Mouse (Mus musculus): ENCODE results near the gene Cryzl1. TPM values are rescaled to one million over a fixed set of nuclear protein-coding genes. Genes with fewer than 3 reads are reported as not detected.

The Cryzl1 gene
- polyA plus RNA-seq, 1 experiment, result 27.6 TPM

DNA sequence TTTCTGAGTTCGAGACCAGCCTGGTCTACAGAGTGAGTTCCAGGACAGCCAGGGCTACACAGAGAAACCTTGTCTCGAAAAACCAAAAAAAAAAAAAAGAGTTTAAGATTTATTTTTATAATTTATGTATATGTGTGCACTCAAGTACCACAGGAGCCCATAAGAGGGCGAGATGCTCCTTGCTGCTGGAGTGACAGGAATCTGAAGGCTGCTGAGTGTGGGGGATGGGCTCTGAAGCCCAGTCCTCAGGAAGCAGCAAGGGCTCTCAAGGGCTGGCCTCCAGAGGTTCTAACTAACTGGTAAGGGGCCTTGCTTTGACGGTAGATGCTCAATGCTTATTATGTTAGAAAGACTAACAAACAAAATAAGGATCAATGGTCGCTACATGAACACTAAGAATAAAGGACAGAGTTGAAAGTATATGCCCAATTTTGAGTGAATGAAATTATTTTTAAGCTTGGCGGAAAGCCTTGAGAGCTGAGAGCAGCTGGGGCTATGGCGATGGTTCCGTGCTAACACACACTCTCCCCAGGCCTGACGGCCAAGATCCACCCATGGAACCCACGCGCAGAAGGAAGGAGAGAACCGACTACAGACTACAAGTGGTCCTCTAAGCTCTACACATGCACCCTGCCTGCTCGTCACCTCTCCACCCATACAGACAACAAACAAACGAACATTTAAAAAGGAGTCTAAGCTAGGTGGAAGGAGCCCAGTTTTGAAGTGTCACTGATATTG, 24.0 kb downstream of the Cryzl1 start:
- no peak overlapping the region for H3K4me2 ChIP-seq (ENCODE audit: low read depth)
- TF ChIP-seq SRF (IDR thresholded peaks at IDR 0.05; ENCODE audit: control insufficient read depth, insufficient read length, low read depth) (no peak), REST (IDR thresholded peaks at IDR 0.05; ENCODE audit: insufficient read depth, insufficient read length) (no peak), TCF3 (IDR thresholded peaks at IDR 0.05; ENCODE audit: insufficient read length, low read depth) (no peak), POLR2A (IDR thresholded peaks at IDR 0.05; ENCODE audit: insufficient read length, low read depth) (no peak), USF1 (IDR thresholded peaks at IDR 0.05; ENCODE audit: low read depth) (no peak), POLR2AphosphoS2 (IDR thresholded peaks at IDR 0.05; ENCODE audit: insufficient read length, low read depth) (no peak), MYOD1 (IDR thresholded peaks at IDR 0.05; ENCODE audit: control insufficient read depth in 1 of 3, insufficient read length in 2 of 3, low read depth in 2 of 3) (no peak), CEBPB (IDR thresholded peaks at IDR 0.05; ENCODE audit: insufficient read depth, poor library complexity, severe bottlenecking) (no peak), TCF12 (IDR thresholded peaks at IDR 0.05; ENCODE audit: insufficient read depth, poor library complexity, severe bottlenecking) (no peak), E2F4 (IDR thresholded peaks at IDR 0.05; ENCODE audit: insufficient read depth) (no peak), MYOG (IDR thresholded peaks at IDR 0.05; ENCODE audit: control insufficient read depth in 1 of 3, insufficient read depth in 1 of 3, insufficient read length in 2 of 3, low read depth in 2 of 3) (no peak), MAX (IDR thresholded peaks at IDR 0.05; ENCODE audit: low read depth) (no peak)
- H3K4me3 ChIP-seq, result no peak overlapping the region
- H3K27me3 ChIP-seq (ENCODE audit: control insufficient read depth, insufficient read depth, insufficient read length), result no peaks in the 10 kb centered on the region
- H3ac ChIP-seq (ENCODE audit: control insufficient read depth, insufficient read length), result no peak overlapping the region
- H3K36me3 ChIP-seq (ENCODE audit: control insufficient read depth, insufficient read depth), result peaks cover 26% of the 10 kb centered on the region
- no peaks in the 10 kb centered on the region for H3K79me2 ChIP-seq (ENCODE audit: control insufficient read depth, insufficient read depth)

DNA sequence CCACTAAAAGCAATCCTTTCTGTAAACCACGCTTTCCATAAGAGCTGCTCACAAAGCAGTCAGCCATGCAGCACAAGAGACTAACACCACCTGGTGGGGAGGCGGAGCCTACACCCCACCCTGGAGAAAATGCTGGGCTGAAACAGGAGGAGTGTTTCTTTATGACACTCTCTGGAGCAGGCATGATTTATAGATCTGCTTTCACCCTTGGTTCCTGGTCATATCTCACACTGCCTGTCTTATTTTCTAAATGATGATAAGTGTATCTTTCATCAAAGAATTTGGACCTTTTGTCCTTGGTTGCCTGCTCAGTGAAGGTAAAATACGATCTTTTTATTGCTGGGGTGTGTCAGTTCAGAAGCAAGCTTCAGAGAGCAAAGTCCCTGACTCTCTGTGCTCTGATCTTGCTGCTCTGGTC, 26.0 kb downstream of the Cryzl1 start:
- H3K27me3 ChIP-seq (ENCODE audit: control insufficient read depth, insufficient read depth, insufficient read length), result no peaks in the 10 kb centered on the region
- H3K4me3 ChIP-seq, result no peak overlapping the region
- peaks cover 34% of the 10 kb centered on the region for H3K36me3 ChIP-seq (ENCODE audit: control insufficient read depth, insufficient read depth)
- H3ac ChIP-seq (ENCODE audit: control insufficient read depth, insufficient read length), result no peak overlapping the region
- no peak overlapping the region for H3K4me2 ChIP-seq (ENCODE audit: low read depth)
- no peaks in the 10 kb centered on the region for H3K79me2 ChIP-seq (ENCODE audit: control insufficient read depth, insufficient read depth)
- TF ChIP-seq CEBPB (IDR thresholded peaks at IDR 0.05; ENCODE audit: insufficient read depth, poor library complexity, severe bottlenecking) (no peak), TCF12 (IDR thresholded peaks at IDR 0.05; ENCODE audit: insufficient read depth, poor library complexity, severe bottlenecking) (no peak)

DNA sequence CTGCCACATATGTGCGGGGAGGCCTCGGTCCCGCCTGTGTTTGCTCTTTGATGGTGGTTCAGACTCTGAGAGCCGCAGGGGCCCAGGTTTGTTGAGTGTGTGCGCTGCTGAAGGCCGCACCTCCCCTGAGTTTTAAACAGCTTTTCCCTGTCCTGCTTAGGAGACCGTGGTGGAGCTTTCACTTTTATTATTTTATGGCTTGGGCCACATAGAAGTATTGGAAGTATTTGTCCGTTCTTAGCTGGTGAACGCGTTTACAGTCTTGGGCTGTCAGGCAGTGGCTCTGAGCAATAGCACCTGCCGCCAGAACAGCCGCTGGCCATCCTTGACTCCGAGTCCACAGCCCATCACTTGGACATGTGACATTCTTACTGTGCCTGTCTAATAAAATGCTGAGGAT, 26.9 kb downstream of the Cryzl1 start:
- Histone ChIP-seq H3ac (ENCODE audit: control insufficient read depth, insufficient read length) (no peak overlapping the region), H3K36me3 (ENCODE audit: control insufficient read depth, insufficient read depth) (peaks cover 28% of the 10 kb centered on the region), H3K79me2 (ENCODE audit: control insufficient read depth, insufficient read depth) (no peaks in the 10 kb centered on the region), H3K4me2 (ENCODE audit: low read depth) (no peak overlapping the region), H3K27me3 (ENCODE audit: control insufficient read depth, insufficient read depth, insufficient read length) (no peaks in the 10 kb centered on the region), H3K4me3 (no peak overlapping the region)
- no peak for TF ChIP-seq REST (IDR thresholded peaks at IDR 0.05; ENCODE audit: insufficient read depth, insufficient read length)
- no peak for TF ChIP-seq USF1 (IDR thresholded peaks at IDR 0.05; ENCODE audit: low read depth)
- TF ChIP-seq MYOD1 (IDR thresholded peaks at IDR 0.05; ENCODE audit: control insufficient read depth in 1 of 3, insufficient read length in 2 of 3, low read depth in 2 of 3), result no peak
- no peak for TF ChIP-seq POLR2A (IDR thresholded peaks at IDR 0.05; ENCODE audit: insufficient read length, low read depth)
- TF ChIP-seq TCF3 (IDR thresholded peaks at IDR 0.05; ENCODE audit: insufficient read length, low read depth), result no peak
- no peak for TF ChIP-seq CEBPB (IDR thresholded peaks at IDR 0.05; ENCODE audit: insufficient read depth, poor library complexity, severe bottlenecking)
- TF ChIP-seq SRF (IDR thresholded peaks at IDR 0.05; ENCODE audit: control insufficient read depth, insufficient read length, low read depth), result no peak
- TF ChIP-seq E2F4 (IDR thresholded peaks at IDR 0.05; ENCODE audit: insufficient read depth), result no peak
- TF ChIP-seq POLR2AphosphoS2 (IDR thresholded peaks at IDR 0.05; ENCODE audit: insufficient read length, low read depth), result no peak
- no peak for TF ChIP-seq TCF12 (IDR thresholded peaks at IDR 0.05; ENCODE audit: insufficient read depth, poor library complexity, severe bottlenecking)
- no peak for TF ChIP-seq MAX (IDR thresholded peaks at IDR 0.05; ENCODE audit: low read depth)
- TF ChIP-seq MYOG (IDR thresholded peaks at IDR 0.05; ENCODE audit: control insufficient read depth in 1 of 3, insufficient read depth in 1 of 3, insufficient read length in 2 of 3, low read depth in 2 of 3), result no peak

DNA sequence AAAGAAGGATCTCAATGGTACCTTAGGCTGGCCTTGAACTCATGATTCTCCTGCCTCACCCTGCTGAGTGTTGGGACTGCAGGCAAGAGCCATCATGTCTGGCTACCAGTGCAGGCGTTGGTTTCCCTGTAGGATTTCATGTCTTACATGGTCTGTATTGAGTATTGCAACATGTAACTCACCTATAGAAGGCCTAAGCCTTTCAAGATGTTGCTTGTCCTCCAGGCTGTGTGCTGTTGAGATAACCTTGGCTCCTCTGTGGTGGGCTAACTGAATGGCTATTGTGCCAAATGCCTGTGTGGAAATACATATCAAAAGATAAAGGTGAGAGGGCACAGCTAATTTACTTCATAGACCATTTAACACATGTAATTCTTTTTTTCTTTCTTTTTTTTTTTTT, 29.8 kb downstream of the Cryzl1 start:
- no peak overlapping the region for H3K4me3 ChIP-seq
- H3K79me2 ChIP-seq (ENCODE audit: control insufficient read depth, insufficient read depth), result no peaks in the 10 kb centered on the region
- H3K27me3 ChIP-seq (ENCODE audit: control insufficient read depth, insufficient read depth, insufficient read length), result no peaks in the 10 kb centered on the region
- TF ChIP-seq USF1 (IDR thresholded peaks at IDR 0.05; ENCODE audit: low read depth) (no peak), MAX (IDR thresholded peaks at IDR 0.05; ENCODE audit: low read depth) (no peak), POLR2AphosphoS2 (IDR thresholded peaks at IDR 0.05; ENCODE audit: insufficient read length, low read depth) (no peak), MYOG (IDR thresholded peaks at IDR 0.05; ENCODE audit: control insufficient read depth in 1 of 3, insufficient read depth in 1 of 3, insufficient read length in 2 of 3, low read depth in 2 of 3) (no peak), POLR2A (IDR thresholded peaks at IDR 0.05; ENCODE audit: insufficient read length, low read depth) (no peak)
- H3K36me3 ChIP-seq (ENCODE audit: control insufficient read depth, insufficient read depth), result peaks cover 24% of the 10 kb centered on the region
- no peak overlapping the region for H3ac ChIP-seq (ENCODE audit: control insufficient read depth, insufficient read length)
- no peak overlapping the region for H3K4me2 ChIP-seq (ENCODE audit: low read depth)

DNA sequence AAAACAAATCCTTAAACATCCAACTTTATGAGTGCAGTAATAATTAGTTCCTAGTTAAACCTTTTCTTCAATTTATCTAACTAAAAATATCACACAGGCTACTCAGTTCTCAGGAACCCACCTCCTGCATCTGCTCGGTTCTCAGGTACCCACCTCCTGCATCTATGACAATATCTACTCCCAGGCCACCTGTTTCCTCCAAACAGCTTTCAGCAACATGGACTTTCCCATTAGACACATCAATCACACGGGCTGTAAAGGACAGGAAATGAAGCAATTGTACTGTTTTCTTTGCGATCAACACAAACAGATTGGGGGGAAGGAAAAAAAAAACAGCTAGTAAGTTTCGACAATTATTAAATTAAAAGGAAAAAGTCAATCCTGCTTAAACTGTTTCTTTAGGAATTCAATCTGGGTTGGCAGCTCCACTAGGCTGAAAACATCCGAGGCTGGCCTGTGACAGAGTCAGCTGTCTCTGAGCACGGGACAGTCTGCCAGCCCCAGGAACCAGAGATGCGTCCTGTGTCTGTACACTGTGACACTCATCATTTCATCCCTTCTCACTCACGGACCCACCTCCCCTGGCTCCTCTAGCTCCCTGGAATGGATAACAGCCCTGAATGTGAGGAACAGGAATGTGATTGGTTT, 33.5 kb downstream of the Cryzl1 start:
- no peak for TF ChIP-seq POLR2A (IDR thresholded peaks at IDR 0.05; ENCODE audit: insufficient read length, low read depth)
- no peak for TF ChIP-seq CEBPB (IDR thresholded peaks at IDR 0.05; ENCODE audit: insufficient read depth, poor library complexity, severe bottlenecking)
- TF ChIP-seq SRF (IDR thresholded peaks at IDR 0.05; ENCODE audit: control insufficient read depth, insufficient read length, low read depth), result no peak
- TF ChIP-seq MYOD1 (IDR thresholded peaks at IDR 0.05; ENCODE audit: control insufficient read depth in 1 of 3, insufficient read length in 2 of 3, low read depth in 2 of 3), result no peak
- no peak for TF ChIP-seq TCF12 (IDR thresholded peaks at IDR 0.05; ENCODE audit: insufficient read depth, poor library complexity, severe bottlenecking)
- no peak for TF ChIP-seq MYOG (IDR thresholded peaks at IDR 0.05; ENCODE audit: control insufficient read depth in 1 of 3, insufficient read depth in 1 of 3, insufficient read length in 2 of 3, low read depth in 2 of 3)
- TF ChIP-seq REST (IDR thresholded peaks at IDR 0.05; ENCODE audit: insufficient read depth, insufficient read length), result no peak
- TF ChIP-seq TCF3 (IDR thresholded peaks at IDR 0.05; ENCODE audit: insufficient read length, low read depth), result no peak
- no peak for TF ChIP-seq USF1 (IDR thresholded peaks at IDR 0.05; ENCODE audit: low read depth)
- TF ChIP-seq MAX (IDR thresholded peaks at IDR 0.05; ENCODE audit: low read depth), result no peak
- no peak for TF ChIP-seq E2F4 (IDR thresholded peaks at IDR 0.05; ENCODE audit: insufficient read depth)
- TF ChIP-seq POLR2AphosphoS2 (IDR thresholded peaks at IDR 0.05; ENCODE audit: insufficient read length, low read depth), result no peak
- Histone ChIP-seq H3ac (ENCODE audit: control insufficient read depth, insufficient read length) (no peak overlapping the region), H3K4me2 (ENCODE audit: low read depth) (no peak overlapping the region), H3K27me3 (ENCODE audit: control insufficient read depth, insufficient read depth, insufficient read length) (no peaks in the 10 kb centered on the region), H3K36me3 (ENCODE audit: control insufficient read depth, insufficient read depth) (peaks cover 21% of the 10 kb centered on the region), H3K79me2 (ENCODE audit: control insufficient read depth, insufficient read depth) (no peaks in the 10 kb centered on the region), H3K4me3 (no peak overlapping the region)
